Mouse (Mus musculus): ENCODE measurements around the gene Nacc1.
A peak's percentile ranks its signal among the peaks of the same experiment; 100 is the strongest.

- no peak for TF ChIP-seq CTCF (IDR thresholded peaks at IDR 0.05)
- TF ChIP-seq EP300 (IDR thresholded peaks at IDR 0.05; ENCODE audit: insufficient read depth, low read depth, low read length), result peak; percentile 74; the same call in 1 of the 2 replicates
- TF ChIP-seq POLR2A (IDR thresholded peaks at IDR 0.05; ENCODE audit: insufficient read depth, low read depth, low read length), result 0 out of 2 replicates have a peak, but pooled peaks have one; percentile 27
Observed at GRCm38 (mm10) chr8:84729921-84730362, 42.3 kb upstream of the Nacc1 start.
